Mouse (Mus musculus): ENCODE data around the gene AC129217.1. TPM values are rescaled to one million over a fixed set of nuclear protein-coding genes. Genes with fewer than 3 reads are reported as not detected.
A peak's percentile ranks its signal among the peaks of the same experiment; 100 is the strongest.

AC129217.1 gene
- polyA plus RNA-seq, 1 experiment: not detected

GRCm38 (mm10) chr19:8875031-8875430 is 45.5 kb downstream of the AC129217.1 start:
- no peak overlapping the region for H3K27ac ChIP-seq (ENCODE audit: insufficient read depth, low read depth, low read length)
- no peak overlapping the region for H3K4me3 ChIP-seq (ENCODE audit: insufficient read depth, low read depth, low read length)
- H3K4me1 ChIP-seq (ENCODE audit: control insufficient read depth, insufficient read depth, low read length): peaks cover 4% of the 10 kb centered on the region
- WGBS: 92% methylated on average over 7 of the region's 7 CpGs
- no peak for TF ChIP-seq CTCF (IDR thresholded peaks at IDR 0.05; ENCODE audit: insufficient read depth, low read depth, low read length)
- no peak for TF ChIP-seq POLR2A (IDR thresholded peaks at IDR 0.05; ENCODE audit: insufficient read depth, low read depth, low read length)

- H3K4me3 ChIP-seq (ENCODE audit: insufficient read depth, low read depth, low read length): peak within 1 kb of the TSS; percentile 65
Observed at GRCm38 (mm10) chr19:8880311-8881033, 50.9 kb downstream of the AC129217.1 start, which contains the start of gene Uqcc3. TSS of gene Uqcc3 (minus strand) at chr19:8880923.

GRCm38 (mm10) chr19:8881034-8881392 is 51.4 kb downstream of the AC129217.1 start:
- Histone ChIP-seq H3K4me3 (ENCODE audit: insufficient read depth, low read depth, low read length) (peak overlapping the region; percentile 65), H3K27ac (ENCODE audit: insufficient read depth, low read depth, low read length) (0 out of 2 replicates have a peak overlapping the region, but pooled peaks have one; percentile 17), H3K4me1 (ENCODE audit: control insufficient read depth, insufficient read depth, low read length) (peaks cover 3% of the 10 kb centered on the region; the same call in 1 of the 2 replicates)
- WGBS: 5% methylated on average over 3 of the region's 3 CpGs
- no peak for TF ChIP-seq CTCF (IDR thresholded peaks at IDR 0.05; ENCODE audit: insufficient read depth, low read depth, low read length)
- no peak for TF ChIP-seq POLR2A (IDR thresholded peaks at IDR 0.05; ENCODE audit: insufficient read depth, low read depth, low read length)

More at GRCm38 (mm10) chr19:8880311-8881033, 50.9 kb downstream of the AC129217.1 start, which contains the start of gene Uqcc3:
- WGBS: under 1% methylated on average over 42 of the region's 42 CpGs
- TF ChIP-seq POLR2A (IDR thresholded peaks at IDR 0.05; ENCODE audit: insufficient read depth, low read depth, low read length) (peak; percentile 49), CTCF (IDR thresholded peaks at IDR 0.05; ENCODE audit: insufficient read depth, low read depth, low read length) (no peak)
- Histone ChIP-seq H3K4me1 (ENCODE audit: control insufficient read depth, insufficient read depth, low read length) (peaks cover 3% of the 10 kb centered on the region; the same call in 1 of the 2 replicates), H3K27ac (ENCODE audit: insufficient read depth, low read depth, low read length) (peak within 1 kb of the TSS; percentile 87)

GRCm38 (mm10) chr19:8883616-8884015 is 54.0 kb downstream of the AC129217.1 start, which contains the start of the genes Lbhd1 and Gm49403:
TSS of gene Lbhd1 (plus strand) at chr19:8883732.
TSS of gene Gm49403 (plus strand) at chr19:8883930.
- no peak within 1 kb of the TSS for H3K4me3 ChIP-seq (ENCODE audit: insufficient read depth, low read depth, low read length)
- peaks cover 3% of the 10 kb centered on the region; the same call in 1 of the 2 replicates for H3K4me1 ChIP-seq (ENCODE audit: control insufficient read depth, insufficient read depth, low read length)
- no peak within 1 kb of the TSS for H3K27ac ChIP-seq (ENCODE audit: insufficient read depth, low read depth, low read length)
- TF ChIP-seq CTCF (IDR thresholded peaks at IDR 0.05; ENCODE audit: insufficient read depth, low read depth, low read length) (no peak), POLR2A (IDR thresholded peaks at IDR 0.05; ENCODE audit: insufficient read depth, low read depth, low read length) (no peak)
- WGBS: 73% methylated on average over 3 of the region's 3 CpGs

GRCm38 (mm10) chr19:8886916-8887584 is 57.5 kb downstream of the AC129217.1 start:
- whole genome bisulfite sequencing: 59% methylated on average over 1 of the region's 1 CpGs
- Histone ChIP-seq H3K4me3 (ENCODE audit: insufficient read depth, low read depth, low read length) (no peak overlapping the region), H3K4me1 (ENCODE audit: control insufficient read depth, insufficient read depth, low read length) (no peaks in the 10 kb centered on the region), H3K27ac (ENCODE audit: insufficient read depth, low read depth, low read length) (no peak overlapping the region)
- TF ChIP-seq CTCF (IDR thresholded peaks at IDR 0.05; ENCODE audit: insufficient read depth, low read depth, low read length) (no peak), POLR2A (IDR thresholded peaks at IDR 0.05; ENCODE audit: insufficient read depth, low read depth, low read length) (no peak)

- 20% methylated on average over 19 of the region's 19 CpGs for WGBS
- Histone ChIP-seq H3K4me1 (ENCODE audit: control insufficient read depth, insufficient read depth, low read length) (no peaks in the 10 kb centered on the region), H3K4me3 (ENCODE audit: insufficient read depth, low read depth, low read length) (peak overlapping the region; percentile 69), H3K27ac (ENCODE audit: insufficient read depth, low read depth, low read length) (no peak overlapping the region)
- TF ChIP-seq CTCF (IDR thresholded peaks at IDR 0.05; ENCODE audit: insufficient read depth, low read depth, low read length) (no peak), POLR2A (IDR thresholded peaks at IDR 0.05; ENCODE audit: insufficient read depth, low read depth, low read length) (no peak)
Observed at GRCm38 (mm10) chr19:8887585-8888463, 58.3 kb downstream of the AC129217.1 start.

- under 1% methylated on average over 58 of the region's 58 CpGs for WGBS
- Histone ChIP-seq H3K4me1 (ENCODE audit: control insufficient read depth, insufficient read depth, low read length) (peaks cover 2% of the 10 kb centered on the region; the same call in 1 of the 2 replicates), H3K27ac (ENCODE audit: insufficient read depth, low read depth, low read length) (0 out of 2 replicates have a peak within 1 kb of the TSS, but pooled peaks have one; percentile 17), H3K4me3 (ENCODE audit: insufficient read depth, low read depth, low read length) (peak within 1 kb of the TSS; percentile 69)
- TF ChIP-seq CTCF (IDR thresholded peaks at IDR 0.05; ENCODE audit: insufficient read depth, low read depth, low read length): no peak
- TF ChIP-seq POLR2A (IDR thresholded peaks at IDR 0.05; ENCODE audit: insufficient read depth, low read depth, low read length): no peak; the same call in 1 of the 2 replicates
Observed at GRCm38 (mm10) chr19:8888511-8889385, 59.2 kb downstream of the AC129217.1 start, which contains the start of the genes 1810009A15Rik and Gm49416. TSS of gene 1810009A15Rik (plus strand) at chr19:8888853. TSS of gene Gm49416 (plus strand) at chr19:8888926.

Other genes with a start within 250 kb of the AC129217.1 start
- not detected in 2 replicates for gene Slc22a8, start 238.5 kb upstream of the AC129217.1 start, polyA plus RNA-seq (2012; ENCODE audit: insufficient read depth, insufficient read length, low replicate concordance, missing spikeins)
- gene Slc22a6, start 211.7 kb upstream of the AC129217.1 start, polyA plus RNA-seq (2012; ENCODE audit: insufficient read depth, insufficient read length, low replicate concordance, missing spikeins): not detected in 2 replicates
- gene Chrm1, start 166.0 kb upstream of the AC129217.1 start, polyA plus RNA-seq (2012; ENCODE audit: insufficient read depth, insufficient read length, low replicate concordance, missing spikeins): not detected in 2 replicates
- gene Slc3a2, start 106.4 kb upstream of the AC129217.1 start, polyA plus RNA-seq (2012; ENCODE audit: insufficient read depth, insufficient read length, low replicate concordance, missing spikeins): not detected in 2 replicates
- gene Wdr74, start 93.9 kb upstream of the AC129217.1 start, polyA plus RNA-seq (2012; ENCODE audit: insufficient read depth, insufficient read length, low replicate concordance, missing spikeins): not detected in 2 replicates
- not detected in 2 replicates for gene 1700092M07Rik, start 89.1 kb upstream of the AC129217.1 start, polyA plus RNA-seq (2012; ENCODE audit: insufficient read depth, insufficient read length, low replicate concordance, missing spikeins)
- 609 TPM in 1 of 2 replicates, not detected in the other for gene Stx5a, start 88.4 kb upstream of the AC129217.1 start, polyA plus RNA-seq (2012; ENCODE audit: insufficient read depth, insufficient read length, low replicate concordance, missing spikeins)
- not detected in 2 replicates for gene Nxf1, start 72.7 kb upstream of the AC129217.1 start, polyA plus RNA-seq (2012; ENCODE audit: insufficient read depth, insufficient read length, low replicate concordance, missing spikeins)
- gene Tmem223, start 58.8 kb upstream of the AC129217.1 start, polyA plus RNA-seq (2012; ENCODE audit: insufficient read depth, insufficient read length, low replicate concordance, missing spikeins): not detected in 2 replicates
- not detected in 2 replicates for gene Tmem179b, start 55.3 kb upstream of the AC129217.1 start, polyA plus RNA-seq (2012; ENCODE audit: insufficient read depth, insufficient read length, low replicate concordance, missing spikeins)
- not detected in 2 replicates for gene Taf6l, start 43.4 kb upstream of the AC129217.1 start, polyA plus RNA-seq (2012; ENCODE audit: insufficient read depth, insufficient read length, low replicate concordance, missing spikeins)
- not detected in 2 replicates for gene Polr2g, start 31.2 kb upstream of the AC129217.1 start, polyA plus RNA-seq (2012; ENCODE audit: insufficient read depth, insufficient read length, low replicate concordance, missing spikeins)
- gene Zbtb3, start 27.2 kb upstream of the AC129217.1 start, polyA plus RNA-seq (2012; ENCODE audit: insufficient read depth, insufficient read length, low replicate concordance, missing spikeins): not detected in 2 replicates
- not detected in 2 replicates for gene Ttc9c, start 10.4 kb upstream of the AC129217.1 start, polyA plus RNA-seq (2012; ENCODE audit: insufficient read depth, insufficient read length, low replicate concordance, missing spikeins)
- 134 and 194 TPM in 2 replicates for gene Hnrnpul2, start 9.8 kb upstream of the AC129217.1 start, polyA plus RNA-seq (2012; ENCODE audit: insufficient read depth, insufficient read length, low replicate concordance, missing spikeins)
- not detected in 2 replicates for gene Bscl2, start 7.7 kb downstream of the AC129217.1 start, polyA plus RNA-seq (2012; ENCODE audit: insufficient read depth, insufficient read length, low replicate concordance, missing spikeins)
- gene Gng3, start 9.4 kb downstream of the AC129217.1 start, polyA plus RNA-seq (2012; ENCODE audit: insufficient read depth, insufficient read length, low replicate concordance, missing spikeins): not detected in 2 replicates
- not detected in 2 replicates for gene Lrrn4cl, start 21.0 kb downstream of the AC129217.1 start, polyA plus RNA-seq (2012; ENCODE audit: insufficient read depth, insufficient read length, low replicate concordance, missing spikeins)
- gene Ubxn1, start 41.7 kb downstream of the AC129217.1 start, polyA plus RNA-seq (2012; ENCODE audit: insufficient read depth, insufficient read length, low replicate concordance, missing spikeins): 403 TPM in 1 of 2 replicates, not detected in the other
- not detected in 2 replicates for gene Uqcc3, start 51.1 kb downstream of the AC129217.1 start, polyA plus RNA-seq (2012; ENCODE audit: insufficient read depth, insufficient read length, low replicate concordance, missing spikeins)
- gene Lbhd1, start 54.0 kb downstream of the AC129217.1 start, polyA plus RNA-seq (2012; ENCODE audit: insufficient read depth, insufficient read length, low replicate concordance, missing spikeins): not detected in 2 replicates
- not detected in 2 replicates for gene Gm49403, start 54.2 kb downstream of the AC129217.1 start, polyA plus RNA-seq (2012; ENCODE audit: insufficient read depth, insufficient read length, low replicate concordance, missing spikeins)
- not detected in 2 replicates for gene 1810009A15Rik, start 59.1 kb downstream of the AC129217.1 start, polyA plus RNA-seq (2012; ENCODE audit: insufficient read depth, insufficient read length, low replicate concordance, missing spikeins)
- not detected in 2 replicates for gene Gm49416, start 59.2 kb downstream of the AC129217.1 start, polyA plus RNA-seq (2012; ENCODE audit: insufficient read depth, insufficient read length, low replicate concordance, missing spikeins)
- not detected in 2 replicates for gene Ints5, start 63.2 kb downstream of the AC129217.1 start, polyA plus RNA-seq (2012; ENCODE audit: insufficient read depth, insufficient read length, low replicate concordance, missing spikeins)
- gene Ganab, start 68.3 kb downstream of the AC129217.1 start, polyA plus RNA-seq (2012; ENCODE audit: insufficient read depth, insufficient read length, low replicate concordance, missing spikeins): not detected in 2 replicates
- gene B3gat3, start 90.6 kb downstream of the AC129217.1 start, polyA plus RNA-seq (2012; ENCODE audit: insufficient read depth, insufficient read length, low replicate concordance, missing spikeins): not detected in 2 replicates
- not detected in 2 replicates for gene Rom1, start 99.6 kb downstream of the AC129217.1 start, polyA plus RNA-seq (2012; ENCODE audit: insufficient read depth, insufficient read length, low replicate concordance, missing spikeins)
- not detected in 2 replicates for gene Eml3, start 99.8 kb downstream of the AC129217.1 start, polyA plus RNA-seq (2012; ENCODE audit: insufficient read depth, insufficient read length, low replicate concordance, missing spikeins)
- gene Mta2, start 112.1 kb downstream of the AC129217.1 start, polyA plus RNA-seq (2012; ENCODE audit: insufficient read depth, insufficient read length, low replicate concordance, missing spikeins): not detected in 2 replicates
- gene Tut1, start 124.1 kb downstream of the AC129217.1 start, polyA plus RNA-seq (2012; ENCODE audit: insufficient read depth, insufficient read length, low replicate concordance, missing spikeins): not detected in 2 replicates
- 678 TPM in 1 of 2 replicates, not detected in the other for gene Eef1g, start 137.3 kb downstream of the AC129217.1 start, polyA plus RNA-seq (2012; ENCODE audit: insufficient read depth, insufficient read length, low replicate concordance, missing spikeins)
- not detected in 2 replicates for gene Ahnak, start 159.5 kb downstream of the AC129217.1 start, polyA plus RNA-seq (2012; ENCODE audit: insufficient read depth, insufficient read length, low replicate concordance, missing spikeins)

All from olfactory bulb, adult 2 months (tissue).